Mouse (Mus musculus): ENCODE data around the gene Rpl37a. TPM values are rescaled to one million over a fixed set of nuclear protein-coding genes. Genes with fewer than 3 reads are reported as not detected.

Gene Rpl37a
- polyA plus RNA-seq, 2 experiments: 1,768 to 2,315 TPM

GRCm38 (mm10) chr1:72716421-72716820, 5.3 kb downstream of the Rpl37a start:
- Histone ChIP-seq H3K9ac (ENCODE audit: low read depth, low read length, severe bottlenecking) (no peak overlapping the region), H3K27ac (replicated peaks; ENCODE audit: low read depth, low read length) (no peak overlapping the region; the same call in 1 of the 2 replicates), H3K9me3 (ENCODE audit: control insufficient read depth, low read length) (no peaks in the 10 kb centered on the region), H3K36me3 (ENCODE audit: control insufficient read depth, insufficient read depth, low read length) (peaks cover 45% of the 10 kb centered on the region), H3K4me1 (ENCODE audit: control insufficient read depth, insufficient read depth, low read length) (peaks cover 14% of the 10 kb centered on the region), H3K4me3 (replicated peaks; ENCODE audit: low read length) (no peak overlapping the region), H3K4me2 (replicated peaks; ENCODE audit: low read depth, low read length, severe bottlenecking) (no peak overlapping the region), H3K27me3 (ENCODE audit: control insufficient read depth, insufficient read depth, low read length) (no peaks in the 10 kb centered on the region)
- ATAC-seq (ENCODE audit: low FRiP score, low read depth) (no peak), DNase-seq (ENCODE audit: low spot score) (no peak)
- TF ChIP-seq POLR2A (IDR thresholded peaks at IDR 0.05; ENCODE audit: borderline replicate concordance, extremely low read depth, insufficient read depth, insufficient read length): no peak
- WGBS: 38% methylated on average over 2 of the region's 2 CpGs

- Histone ChIP-seq H3K9me3 (ENCODE audit: control insufficient read depth, low read length) (no peaks in the 10 kb centered on the region), H3K9ac (ENCODE audit: low read depth, low read length, severe bottlenecking) (no peak overlapping the region), H3K36me3 (ENCODE audit: control insufficient read depth, insufficient read depth, low read length) (peaks cover 45% of the 10 kb centered on the region), H3K4me2 (replicated peaks; ENCODE audit: low read depth, low read length, severe bottlenecking) (no peak overlapping the region), H3K27ac (replicated peaks; ENCODE audit: low read depth, low read length) (no peak overlapping the region), H3K4me1 (ENCODE audit: control insufficient read depth, insufficient read depth, low read length) (peaks cover 14% of the 10 kb centered on the region), H3K4me3 (replicated peaks; ENCODE audit: low read length) (no peak overlapping the region), H3K27me3 (ENCODE audit: control insufficient read depth, insufficient read depth, low read length) (no peaks in the 10 kb centered on the region)
- ATAC-seq (ENCODE audit: low FRiP score, low read depth) (0 out of 2 replicates have a peak, but pooled peaks have one; percentile 31), DNase-seq (ENCODE audit: low spot score) (peak; percentile 71)
- no peak for TF ChIP-seq POLR2A (IDR thresholded peaks at IDR 0.05; ENCODE audit: borderline replicate concordance, extremely low read depth, insufficient read depth, insufficient read length)
- WGBS: 9% methylated on average over 5 of the region's 5 CpGs
These were observed 5.8 kb downstream of the Rpl37a start for GRCm38 (mm10) chr1:72716926-72717325.

- Histone ChIP-seq H3K4me1 (ENCODE audit: control insufficient read depth, insufficient read depth, low read length) (peaks cover 9% of the 10 kb centered on the region), H3K4me3 (replicated peaks; ENCODE audit: low read length) (no peak overlapping the region), H3K36me3 (ENCODE audit: control insufficient read depth, insufficient read depth, low read length) (peaks cover 41% of the 10 kb centered on the region), H3K27ac (replicated peaks; ENCODE audit: low read depth, low read length) (no peak overlapping the region), H3K9ac (ENCODE audit: low read depth, low read length, severe bottlenecking) (no peak overlapping the region), H3K9me3 (ENCODE audit: control insufficient read depth, low read length) (no peaks in the 10 kb centered on the region), H3K27me3 (ENCODE audit: control insufficient read depth, insufficient read depth, low read length) (no peaks in the 10 kb centered on the region), H3K4me2 (replicated peaks; ENCODE audit: low read depth, low read length, severe bottlenecking) (no peak overlapping the region)
- ATAC-seq (ENCODE audit: low FRiP score, low read depth) (no peak), DNase-seq (ENCODE audit: low spot score) (no peak)
- WGBS: 95% methylated on average over 7 of the region's 7 CpGs
- no peak for TF ChIP-seq POLR2A (IDR thresholded peaks at IDR 0.05; ENCODE audit: borderline replicate concordance, extremely low read depth, insufficient read depth, insufficient read length)
These were observed 6.5 kb downstream of the Rpl37a start for GRCm38 (mm10) chr1:72717540-72717939.

GRCm38 (mm10) chr1:72718846-72719245, 7.8 kb downstream of the Rpl37a start:
- Histone ChIP-seq H3K4me1 (ENCODE audit: control insufficient read depth, insufficient read depth, low read length) (no peaks in the 10 kb centered on the region), H3K4me3 (replicated peaks; ENCODE audit: low read length) (no peak overlapping the region), H3K27ac (replicated peaks; ENCODE audit: low read depth, low read length) (no peak overlapping the region), H3K27me3 (ENCODE audit: control insufficient read depth, insufficient read depth, low read length) (no peaks in the 10 kb centered on the region), H3K9ac (ENCODE audit: low read depth, low read length, severe bottlenecking) (no peak overlapping the region), H3K36me3 (ENCODE audit: control insufficient read depth, insufficient read depth, low read length) (peaks cover 28% of the 10 kb centered on the region), H3K4me2 (replicated peaks; ENCODE audit: low read depth, low read length, severe bottlenecking) (no peak overlapping the region), H3K9me3 (ENCODE audit: control insufficient read depth, low read length) (no peaks in the 10 kb centered on the region)
- ATAC-seq (ENCODE audit: low FRiP score, low read depth): peak; percentile 56; the same call in 1 of the 2 replicates
- WGBS: 26% methylated on average over 5 of the region's 5 CpGs
- peak; percentile 66 for DNase-seq (ENCODE audit: low spot score)
- TF ChIP-seq POLR2A (IDR thresholded peaks at IDR 0.05; ENCODE audit: borderline replicate concordance, extremely low read depth, insufficient read depth, insufficient read length): no peak

GRCm38 (mm10) chr1:72720115-72720725, 9.1 kb downstream of the Rpl37a start:
- no peaks in the 10 kb centered on the region for H3K27me3 ChIP-seq (ENCODE audit: control insufficient read depth, insufficient read depth, low read length)
- DNase-seq (ENCODE audit: low spot score) (no peak), ATAC-seq (ENCODE audit: low FRiP score, low read depth) (no peak)
- WGBS: 63% methylated on average over 6 of the region's 6 CpGs
- no peak overlapping the region for H3K4me2 ChIP-seq (replicated peaks; ENCODE audit: low read depth, low read length, severe bottlenecking)
- no peak overlapping the region for H3K4me3 ChIP-seq (replicated peaks; ENCODE audit: low read length)
- H3K4me1 ChIP-seq (ENCODE audit: control insufficient read depth, insufficient read depth, low read length): no peaks in the 10 kb centered on the region
- H3K36me3 ChIP-seq (ENCODE audit: control insufficient read depth, insufficient read depth, low read length): peaks cover 15% of the 10 kb centered on the region
- no peak overlapping the region for H3K27ac ChIP-seq (replicated peaks; ENCODE audit: low read depth, low read length)
- no peak for TF ChIP-seq POLR2A (IDR thresholded peaks at IDR 0.05; ENCODE audit: borderline replicate concordance, extremely low read depth, insufficient read depth, insufficient read length)
- H3K9ac ChIP-seq (ENCODE audit: low read depth, low read length, severe bottlenecking): no peak overlapping the region
- no peaks in the 10 kb centered on the region for H3K9me3 ChIP-seq (ENCODE audit: control insufficient read depth, low read length)

All from limb, embryonic 14.5 days (tissue).